Mouse (Mus musculus) E14TG2a.4 (cell line): Measurements from ENCODE around the gene Ptprf.

Source experiments
- H3K27me3 ChIP-seq: 2 replicates; pipeline ENCODE4 v1.6.1; 2014; ENCODE audit warnings: low read length, control low read depth; ENCODE audit not compliant: insufficient read depth
- H3K36me3 ChIP-seq: 2 replicates; pipeline ENCODE4 v1.6.1; 2014; ENCODE audit warnings: low read length, control low read depth; ENCODE audit not compliant: insufficient read depth
- H3K4me1 ChIP-seq: replicated peaks from 2 replicates; pipeline ENCODE4 v1.6.1; 2014; ENCODE audit warnings: low read depth, low read length, control low read depth
- H3K4me3 ChIP-seq: replicated peaks from 2 replicates; pipeline ENCODE4 v1.5.1; 2014; ENCODE audit warnings: mild to moderate bottlenecking, low read length
- H3K9me3 ChIP-seq: 2 replicates; pipeline ENCODE4 v1.6.1; 2014; ENCODE audit warnings: low read length, control low read depth
- CTCF ChIP-seq: conservative IDR thresholded peaks from 2 replicates; pipeline ENCODE4 v1.5.1; 2014; ENCODE audit warnings: low read length
- NANOG ChIP-seq: IDR thresholded peaks from 2 replicates; pipeline ENCODE4 v1.6.1; 2014; ENCODE audit warnings: borderline replicate concordance, low read length, mixed read lengths
- POU5F1 ChIP-seq: IDR thresholded peaks from 2 replicates; pipeline ENCODE4 v1.6.1; 2014; ENCODE audit warnings: low read length, borderline replicate concordance

Gene Ptprf

DNA sequence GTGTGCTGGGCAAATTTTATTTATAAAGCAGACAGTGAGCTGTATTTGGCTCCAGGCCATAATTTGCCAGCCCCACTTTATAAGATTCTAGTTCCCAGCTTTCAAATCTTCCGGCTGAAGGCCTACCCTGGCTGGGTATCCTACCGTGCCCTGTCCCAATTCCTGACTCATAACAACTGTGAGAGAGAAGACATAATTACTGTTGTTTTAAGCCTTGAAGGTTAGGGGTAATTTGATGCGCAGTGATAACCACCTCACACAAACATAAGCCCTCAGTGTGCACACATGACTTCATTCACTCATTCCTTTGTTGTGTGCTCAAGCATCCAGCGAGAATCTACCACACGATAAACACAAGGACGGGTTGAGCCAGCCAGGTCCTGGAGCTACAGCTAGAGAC lies 71.7 kb downstream of the Ptprf start:
- Histone ChIP-seq H3K9me3 (no peaks in the 10 kb centered on the region), H3K4me1 (peaks cover 90% of the 10 kb centered on the region), H3K27me3 (no peaks in the 10 kb centered on the region), H3K36me3 (peaks cover 100% of the 10 kb centered on the region), H3K4me3 (no peak overlapping the region)
- no peak for TF ChIP-seq POU5F1

DNA sequence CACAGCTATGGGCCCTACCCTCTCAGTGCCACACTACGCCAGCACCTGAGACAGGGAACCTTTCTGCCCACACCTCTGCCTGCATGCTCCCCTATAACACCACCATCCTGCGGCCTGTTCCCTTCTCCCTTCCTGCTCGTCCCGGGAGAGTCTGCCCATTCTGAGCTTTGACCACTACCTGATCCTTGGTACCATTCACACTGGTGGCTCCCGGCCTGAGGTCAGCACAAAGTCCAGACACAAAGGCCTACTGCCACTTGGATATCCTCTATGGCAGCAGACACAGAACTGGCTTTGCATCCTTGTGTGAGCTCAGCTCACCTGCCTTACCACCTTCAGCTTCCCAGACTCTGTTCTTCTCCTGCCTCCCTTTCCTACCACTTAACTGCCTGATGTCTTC lies 72.7 kb downstream of the Ptprf start:
- H3K9me3 ChIP-seq = no peaks in the 10 kb centered on the region
- H3K36me3 ChIP-seq = peaks cover 100% of the 10 kb centered on the region
- peaks cover 85% of the 10 kb centered on the region for H3K4me1 ChIP-seq
- no peak overlapping the region for H3K4me3 ChIP-seq
- no peaks in the 10 kb centered on the region for H3K27me3 ChIP-seq
- TF ChIP-seq POU5F1 (no peak), CTCF (no peak), NANOG (no peak)

DNA sequence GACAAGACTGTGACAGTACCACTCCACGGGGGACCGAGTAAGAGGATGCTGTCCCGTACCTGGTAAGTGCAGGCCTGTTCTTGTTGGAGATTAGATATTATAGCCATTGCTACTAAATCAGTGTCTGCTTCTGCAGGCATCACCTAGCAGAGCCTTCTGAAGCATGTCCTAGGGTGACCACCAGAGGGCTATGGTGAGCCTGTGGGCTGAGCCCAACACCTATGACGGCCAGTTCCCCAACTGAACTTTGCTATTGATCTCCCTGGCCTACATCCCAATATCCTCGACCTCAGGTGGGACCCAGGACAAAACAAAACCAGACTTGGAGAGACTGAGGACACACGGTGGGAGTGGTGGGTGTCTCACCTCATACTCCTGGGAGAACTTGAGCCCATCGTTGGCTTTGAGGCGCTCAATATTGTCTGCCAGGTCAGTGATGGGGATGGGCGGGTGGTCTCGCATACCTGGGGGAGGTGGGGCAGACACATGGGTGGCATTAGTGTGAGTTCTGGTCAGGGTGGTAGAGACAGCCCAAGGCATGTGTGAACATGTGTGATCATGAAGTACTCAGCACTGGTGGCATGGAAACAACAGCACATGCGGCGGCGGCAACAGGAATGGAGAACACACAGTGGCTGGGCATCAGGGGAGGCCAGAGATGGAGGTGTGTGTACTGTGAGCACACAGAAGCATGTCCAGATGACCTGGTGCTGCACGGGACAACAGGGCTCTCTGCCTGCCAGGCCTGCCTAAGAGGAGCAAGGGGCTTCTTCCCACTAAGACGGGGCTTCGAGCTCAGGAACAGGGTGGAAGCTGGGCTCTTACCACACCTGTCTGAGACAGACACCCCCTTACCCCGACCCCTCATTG lies 74.2 kb downstream of the Ptprf start:
- no peaks in the 10 kb centered on the region for H3K27me3 ChIP-seq
- H3K4me1 ChIP-seq = peaks cover 83% of the 10 kb centered on the region
- no peaks in the 10 kb centered on the region for H3K9me3 ChIP-seq
- H3K36me3 ChIP-seq = peaks cover 100% of the 10 kb centered on the region
- TF ChIP-seq CTCF = peak; percentile 68
- TF ChIP-seq NANOG = no peak
- H3K4me3 ChIP-seq = no peak overlapping the region

DNA sequence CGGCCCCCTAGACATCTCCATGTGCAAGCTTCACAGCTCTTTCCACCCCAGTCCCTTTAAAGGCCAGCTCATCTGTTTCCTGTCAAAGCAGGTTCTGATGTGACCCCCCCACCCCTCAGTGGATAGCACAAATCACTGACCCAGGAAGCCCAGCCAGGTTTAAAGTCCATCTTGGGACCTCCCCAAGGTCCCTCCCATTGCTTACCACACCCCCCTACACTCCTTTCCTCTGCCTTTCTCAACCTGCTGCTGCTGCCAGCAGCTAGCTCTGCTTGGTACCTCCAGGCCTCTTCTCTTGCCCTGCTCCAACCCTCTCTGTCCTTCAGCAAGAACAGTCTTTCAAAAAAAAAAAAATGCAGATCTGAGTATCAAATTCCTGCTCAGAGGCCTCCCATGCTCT lies 76.3 kb downstream of the Ptprf start:
- H3K36me3 ChIP-seq = peaks cover 100% of the 10 kb centered on the region
- H3K9me3 ChIP-seq = no peaks in the 10 kb centered on the region
- no peak overlapping the region for H3K4me3 ChIP-seq
- H3K27me3 ChIP-seq = no peaks in the 10 kb centered on the region
- TF ChIP-seq NANOG (no peak), POU5F1 (no peak), CTCF (no peak)
- peaks cover 86% of the 10 kb centered on the region for H3K4me1 ChIP-seq

DNA sequence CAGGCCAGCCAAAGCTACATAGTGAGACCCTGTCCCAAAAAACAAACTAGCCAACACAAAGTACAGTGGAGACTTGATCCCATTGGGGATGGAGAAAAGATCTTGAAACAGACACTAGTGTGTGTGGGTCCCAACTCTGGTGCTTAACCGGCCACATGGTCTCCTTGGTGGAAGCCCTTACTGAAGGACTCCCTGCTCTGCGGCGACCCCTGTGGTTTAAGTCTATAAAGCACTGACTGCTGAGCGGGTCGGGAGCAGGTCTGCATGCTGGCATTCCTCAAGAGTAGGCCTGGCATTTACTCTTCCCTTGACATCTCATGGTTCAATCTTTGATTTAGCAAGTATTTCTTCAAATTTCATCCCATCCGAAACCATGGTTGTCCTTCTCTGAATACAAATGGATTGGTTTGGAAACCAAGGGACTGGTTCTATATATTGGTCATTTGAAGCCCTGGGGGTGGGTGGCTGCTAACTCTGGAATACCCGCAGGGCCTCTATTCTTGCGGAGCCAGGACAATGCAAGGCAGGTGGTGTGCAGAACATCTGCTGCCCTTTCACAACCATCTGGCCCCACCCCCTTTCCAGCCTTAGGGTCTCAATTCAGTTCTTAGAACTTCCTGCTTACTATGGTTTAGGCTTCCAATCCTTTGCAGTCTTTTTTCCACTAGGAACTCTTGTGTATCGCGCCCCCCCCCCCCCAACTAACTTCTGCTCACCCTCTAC lies 84.1 kb downstream of the Ptprf start:
- Histone ChIP-seq H3K4me3 (no peak overlapping the region), H3K27me3 (no peaks in the 10 kb centered on the region), H3K9me3 (no peaks in the 10 kb centered on the region), H3K36me3 (peaks cover 46% of the 10 kb centered on the region), H3K4me1 (peaks cover 64% of the 10 kb centered on the region)
- TF ChIP-seq CTCF = 0 out of 2 replicates have a peak, but pooled peaks have one; percentile 16
- TF ChIP-seq POU5F1 = no peak

DNA sequence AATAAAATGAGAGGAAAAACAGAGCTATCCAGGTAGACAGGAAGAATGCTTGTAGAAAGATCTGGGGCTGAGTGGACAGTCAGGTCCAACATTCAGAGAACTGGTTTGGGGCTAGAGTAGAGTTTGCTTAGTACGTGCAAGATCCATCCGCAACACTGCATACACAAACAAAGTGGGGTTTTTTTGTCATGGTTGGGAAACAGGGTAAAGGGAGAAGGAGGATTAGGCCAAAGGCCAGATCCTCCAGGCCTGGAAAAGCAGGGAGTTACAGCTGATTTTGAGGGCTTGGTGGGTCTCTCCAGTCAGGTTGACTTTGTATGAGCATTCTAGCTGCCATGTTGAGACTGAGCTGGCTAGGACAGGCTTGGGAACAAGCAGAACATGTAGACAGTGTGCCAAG lies 85.3 kb downstream of the Ptprf start:
- H3K9me3 ChIP-seq = no peaks in the 10 kb centered on the region
- H3K27me3 ChIP-seq = no peaks in the 10 kb centered on the region
- H3K4me1 ChIP-seq = peaks cover 52% of the 10 kb centered on the region
- H3K36me3 ChIP-seq = peaks cover 34% of the 10 kb centered on the region
- H3K4me3 ChIP-seq = no peak overlapping the region
- TF ChIP-seq NANOG = no peak
- no peak for TF ChIP-seq CTCF
- TF ChIP-seq POU5F1 = no peak

DNA sequence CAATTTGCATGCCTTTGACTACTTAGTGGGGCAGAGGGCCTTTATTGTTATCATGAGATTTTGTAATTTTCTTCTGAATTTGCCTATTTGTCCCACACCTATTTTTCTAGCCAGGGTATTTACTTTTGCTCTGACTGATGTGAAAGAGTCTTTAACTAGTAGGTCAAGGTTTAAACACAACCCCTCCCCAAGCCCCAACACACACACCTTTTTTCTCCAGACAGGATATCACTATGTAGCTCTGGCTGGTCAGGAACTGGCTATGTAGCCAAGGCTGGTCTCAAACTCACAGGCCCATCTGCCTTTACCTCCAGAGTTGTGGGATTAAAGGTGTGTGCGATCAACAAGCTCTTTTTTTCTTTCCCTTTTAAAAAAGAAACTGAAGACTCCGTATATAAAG lies 92.1 kb downstream of the Ptprf start:
- H3K27me3 ChIP-seq = no peaks in the 10 kb centered on the region
- H3K4me1 ChIP-seq = peaks cover 22% of the 10 kb centered on the region
- no peaks in the 10 kb centered on the region for H3K36me3 ChIP-seq
- TF ChIP-seq POU5F1 (no peak), CTCF (no peak), NANOG (no peak)
- H3K4me3 ChIP-seq = no peak overlapping the region
- H3K9me3 ChIP-seq = no peaks in the 10 kb centered on the region

DNA sequence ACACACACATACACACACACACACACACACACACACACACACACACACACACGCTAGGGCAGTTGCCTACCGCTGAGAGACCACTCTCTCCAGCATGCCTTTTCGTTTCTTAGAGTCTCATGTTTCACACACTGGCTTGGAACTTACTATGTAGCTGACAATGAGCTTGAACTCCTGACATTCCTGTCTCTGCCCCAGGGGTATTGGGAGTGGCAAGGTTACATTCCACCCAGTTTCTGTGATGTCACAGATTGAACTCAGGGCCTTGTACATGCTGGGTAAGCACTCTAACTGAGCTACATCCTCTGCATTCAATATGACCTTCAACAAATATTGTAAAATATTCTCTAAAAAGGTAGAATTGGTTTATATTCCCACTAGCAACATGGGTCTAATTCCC lies 92.6 kb downstream of the Ptprf start:
- TF ChIP-seq NANOG = no peak
- no peak for TF ChIP-seq POU5F1
- TF ChIP-seq CTCF = no peak
- no peaks in the 10 kb centered on the region for H3K36me3 ChIP-seq

More for the DNA sequence above, 92.6 kb downstream of the Ptprf start:
- Histone ChIP-seq H3K4me1 (peaks cover 22% of the 10 kb centered on the region), H3K27me3 (peaks cover 4% of the 10 kb centered on the region; the same call in 1 of the 2 replicates), H3K4me3 (no peak overlapping the region), H3K9me3 (no peaks in the 10 kb centered on the region)
